Mouse (Mus musculus): Measurements from ENCODE around the gene H2al1e.

H2al1e gene

GRCm38 (mm10) chrX:11311634-11312033 is at the start of gene H2al1e:
Gene H2al1e (plus strand): TSS chrX:11311934.
- WGBS: no CpG with 5 or more reads among the region's 3 CpGs

DNA sequence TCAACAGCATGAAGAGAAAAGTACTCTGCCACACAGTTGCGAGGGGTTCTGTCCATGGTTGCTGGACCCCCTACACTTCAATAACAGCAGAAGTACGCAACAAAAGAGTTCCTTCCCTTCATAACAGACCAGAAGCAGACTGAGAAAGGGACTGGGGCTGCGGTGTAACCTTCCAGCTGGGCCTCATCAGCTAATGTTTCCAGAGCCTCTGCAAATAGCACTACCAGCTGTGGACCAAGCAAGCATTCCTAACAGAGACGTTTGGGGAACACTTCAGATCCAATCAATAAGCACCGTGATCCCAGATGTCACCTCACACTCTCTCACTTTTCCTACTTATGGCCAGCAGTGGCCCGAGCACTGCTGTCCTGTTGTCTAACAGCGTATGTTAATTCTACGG is 46.8 kb upstream of the H2al1e start:
- WGBS: 90% methylated on average over 8 of the region's 8 CpGs

DNA sequence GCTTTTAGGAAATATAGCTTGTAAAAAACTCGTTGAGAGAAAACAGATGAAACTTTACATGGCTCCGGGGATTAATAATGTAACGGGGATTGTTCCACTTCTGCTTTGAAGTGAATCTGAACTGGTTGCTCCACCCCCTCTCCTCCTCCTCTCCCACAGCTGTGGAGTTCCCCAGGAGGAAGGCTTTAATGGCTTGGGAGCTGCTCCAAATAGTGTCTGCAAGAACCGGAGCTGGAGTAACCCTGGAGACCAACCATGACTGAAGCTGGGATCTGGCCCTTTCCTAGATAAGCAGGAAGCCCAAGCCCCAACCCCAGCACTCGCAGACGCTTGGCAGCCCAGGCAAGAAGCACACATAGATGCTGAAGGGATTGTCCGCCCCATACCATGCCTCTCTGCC is 43.9 kb upstream of the H2al1e start:
- 43% methylated on average over 7 of the region's 7 CpGs for WGBS

DNA sequence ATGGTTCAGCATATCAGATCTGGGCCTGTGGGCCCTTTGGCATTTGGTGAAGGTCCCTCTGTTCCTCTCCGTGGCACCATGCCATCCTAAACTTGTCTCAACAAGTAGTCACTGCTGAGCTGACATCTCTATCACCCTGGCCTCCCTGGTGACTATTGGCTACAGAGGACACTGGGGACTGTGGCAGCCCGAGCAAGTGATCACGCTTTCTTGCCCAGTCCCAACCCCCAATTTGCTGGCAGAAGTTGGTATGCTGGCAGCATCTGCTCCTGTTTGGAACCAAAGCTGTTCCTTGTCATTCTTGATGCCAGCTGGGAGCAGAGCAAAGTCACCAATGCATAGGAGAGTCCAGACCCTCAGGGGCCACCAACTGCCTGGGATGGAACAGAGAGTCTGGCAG is 42.7 kb upstream of the H2al1e start:
- WGBS: 72% methylated on average over 3 of the region's 3 CpGs

DNA sequence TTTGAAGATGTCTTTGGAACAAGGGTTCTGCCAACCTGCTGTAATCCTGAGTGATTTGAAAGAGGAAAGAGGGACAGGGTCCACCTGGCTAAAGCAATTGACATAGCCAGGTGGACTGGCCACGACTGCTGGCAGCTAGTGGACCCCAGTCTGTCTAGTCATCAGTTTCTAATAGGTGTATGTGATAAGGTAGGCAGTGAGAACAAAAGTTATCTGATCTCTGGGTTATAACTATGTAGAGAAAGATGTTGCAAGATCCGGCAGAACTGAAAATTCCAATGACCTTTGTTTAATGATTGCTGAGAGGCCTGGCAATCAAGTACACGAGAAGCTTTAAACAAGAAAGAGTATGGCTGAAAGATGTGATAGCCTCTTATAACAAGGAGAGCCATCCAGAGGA is 38.5 kb upstream of the H2al1e start:
- WGBS: 95% methylated on average over 3 of the region's 3 CpGs

DNA sequence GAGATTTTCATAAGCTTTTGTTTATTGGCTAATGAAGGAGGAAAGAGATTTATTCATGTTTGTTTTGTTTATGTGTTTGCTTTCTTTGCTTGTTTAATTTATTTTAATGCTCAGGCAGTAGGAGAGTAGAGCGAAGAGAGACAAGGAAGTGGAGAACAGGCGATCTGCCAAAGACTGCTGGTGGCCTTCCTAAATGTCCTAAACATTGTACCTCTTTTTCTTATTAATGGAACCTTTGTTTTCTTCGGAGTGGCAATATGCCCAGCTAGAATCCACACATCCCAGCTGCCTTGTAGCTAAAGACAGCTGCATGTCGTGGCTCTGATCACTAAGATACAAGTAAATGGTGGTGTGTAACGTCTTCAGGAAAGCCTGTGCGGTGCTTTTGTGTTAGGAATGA is 34.7 kb upstream of the H2al1e start:
- 49% methylated on average over 6 of the region's 6 CpGs for WGBS

- WGBS: 58% methylated on average over 2 of the region's 2 CpGs
These were observed 31.0 kb upstream of the H2al1e start for GRCm38 (mm10) chrX:11280741-11281140.

- 68% methylated on average over 14 of the region's 14 CpGs for WGBS
These were observed 23.3 kb upstream of the H2al1e start for GRCm38 (mm10) chrX:11288306-11288882.

DNA sequence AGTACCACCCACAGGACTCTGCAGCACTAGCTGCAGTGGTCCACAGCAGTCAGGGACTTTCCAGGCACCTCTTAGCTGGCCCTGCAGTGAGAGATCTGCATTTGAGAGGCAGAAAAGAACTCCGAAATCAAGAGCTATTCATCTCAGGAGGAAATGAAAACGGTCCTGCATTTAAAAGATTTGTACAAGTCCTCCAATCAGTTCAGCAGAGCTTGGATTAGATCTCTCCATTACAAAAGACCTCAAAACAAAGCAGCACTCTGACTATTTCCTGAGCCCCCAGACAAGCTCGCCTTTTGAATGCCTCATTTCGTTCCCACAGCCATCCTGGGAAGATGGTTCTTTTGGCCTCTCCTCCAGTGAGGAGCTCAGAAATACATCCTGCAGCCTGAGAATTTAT is 22.5 kb upstream of the H2al1e start:
- WGBS: 59% methylated on average over 4 of the region's 4 CpGs

DNA sequence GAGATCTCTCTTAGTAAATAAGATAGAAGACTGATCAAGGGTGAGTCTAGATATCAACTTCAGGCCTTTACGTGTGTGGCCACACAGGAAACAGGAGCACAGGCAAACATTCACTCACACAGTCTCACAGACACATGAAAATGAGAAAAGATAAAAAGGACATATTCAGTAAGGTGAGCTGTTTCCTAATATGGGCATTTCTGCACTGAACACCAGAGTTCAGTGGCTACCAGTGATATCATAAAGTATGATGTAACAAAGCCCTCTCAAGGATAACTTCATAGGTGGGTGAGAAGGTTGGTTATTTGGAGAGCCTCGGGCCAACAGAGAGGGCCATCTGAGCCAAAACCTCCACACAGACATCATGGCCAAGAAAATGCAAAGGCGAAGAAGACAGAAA is 12.8 kb upstream of the H2al1e start, which contains the start of gene H2al1a:
TSS of gene H2al1a (plus strand) at position 301 of the 400 bp plus-strand sequence.
- WGBS: no CpG with 5 or more reads among the region's 3 CpGs

DNA sequence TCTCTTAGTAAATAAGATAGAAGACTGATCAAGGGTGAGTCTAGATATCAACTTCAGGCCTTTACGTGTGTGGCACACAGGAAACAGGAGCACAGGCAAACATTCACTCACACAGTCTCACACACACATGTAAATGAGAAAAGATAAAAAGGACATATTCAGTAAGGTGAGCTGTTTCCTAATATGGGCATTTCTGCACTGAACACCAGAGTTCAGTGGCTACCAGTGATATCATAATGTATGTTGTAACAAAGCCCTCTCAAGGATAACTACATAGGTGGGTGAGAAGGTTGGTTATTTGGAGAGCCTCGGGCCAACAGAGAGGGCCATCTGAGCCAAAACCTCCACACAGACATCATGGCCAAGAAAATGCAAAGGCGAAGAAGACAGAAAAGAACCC is 9.6 kb upstream of the H2al1e start, which contains the start of gene H2al1b:
TSS of gene H2al1b (plus strand) at position 301 of the 400 bp plus-strand sequence.
- 88% methylated on average over 1 of the region's 3 CpGs for WGBS

GRCm38 (mm10) chrX:11305355-11305754 is 6.4 kb upstream of the H2al1e start, which contains the start of gene H2al1c:
Gene H2al1c (plus strand): TSS chrX:11305655.
- WGBS: 86% methylated on average over 1 of the region's 6 CpGs

- WGBS: no CpG with 5 or more reads among the region's 6 CpGs
These were observed 3.2 kb upstream of the H2al1e start, which contains the start of gene H2al1d for GRCm38 (mm10) chrX:11308524-11308923. Gene H2al1d (plus strand): TSS chrX:11308824.

- WGBS: no CpG with 5 or more reads among the region's 6 CpGs
These were observed 3.1 kb downstream of the H2al1e start, which contains the start of gene H2al1f for GRCm38 (mm10) chrX:11314858-11315257. Gene H2al1f (plus strand): TSS chrX:11315158.

- WGBS: no CpG with 5 or more reads among the region's 3 CpGs
These were observed 6.2 kb downstream of the H2al1e start, which contains the start of gene H2al1g for GRCm38 (mm10) chrX:11317956-11318355. Gene H2al1g (plus strand): TSS chrX:11318256.

DNA sequence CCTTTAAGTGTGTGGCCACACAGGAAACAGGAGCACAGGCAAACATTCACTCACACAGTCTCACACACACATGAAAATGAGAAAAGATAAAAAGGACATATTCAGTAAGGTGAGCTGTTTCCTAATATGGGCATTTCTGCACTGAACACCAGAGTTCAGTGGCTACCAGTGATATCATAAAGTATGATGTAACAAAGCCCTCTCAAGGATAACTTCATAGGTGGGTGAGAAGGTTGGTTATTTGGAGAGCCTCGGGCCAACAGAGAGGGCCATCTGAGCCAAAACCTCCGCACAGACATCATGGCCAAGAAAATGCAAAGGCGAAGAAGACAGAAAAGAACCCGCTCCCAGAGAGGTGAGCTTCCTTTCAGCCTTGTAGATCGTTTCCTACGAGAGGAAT is 9.5 kb downstream of the H2al1e start, which contains the start of gene H2al1h:
TSS of gene H2al1h (plus strand) at position 301 of the 400 bp plus-strand sequence.
- no CpG with 5 or more reads among the region's 6 CpGs for WGBS

- WGBS: 92% methylated on average over 2 of the region's 5 CpGs
These were observed 12.6 kb downstream of the H2al1e start, which contains the start of gene H2al1i for GRCm38 (mm10) chrX:11324359-11324758. Gene H2al1i (plus strand): TSS chrX:11324659.

- WGBS: 96% methylated on average over 2 of the region's 2 CpGs
These were observed 15.8 kb downstream of the H2al1e start, which contains the start of gene H2al1j for GRCm38 (mm10) chrX:11327522-11327921. Gene H2al1j (plus strand): TSS chrX:11327822.

GRCm38 (mm10) chrX:11345762-11346161 is 34.0 kb downstream of the H2al1e start:
- 68% methylated on average over 9 of the region's 9 CpGs for WGBS

- WGBS: 83% methylated on average over 3 of the region's 3 CpGs
These were observed 35.0 kb downstream of the H2al1e start for GRCm38 (mm10) chrX:11346756-11347155.

- WGBS: 86% methylated on average over 6 of the region's 6 CpGs
These were observed 49.1 kb downstream of the H2al1e start for GRCm38 (mm10) chrX:11360823-11361222.

DNA sequence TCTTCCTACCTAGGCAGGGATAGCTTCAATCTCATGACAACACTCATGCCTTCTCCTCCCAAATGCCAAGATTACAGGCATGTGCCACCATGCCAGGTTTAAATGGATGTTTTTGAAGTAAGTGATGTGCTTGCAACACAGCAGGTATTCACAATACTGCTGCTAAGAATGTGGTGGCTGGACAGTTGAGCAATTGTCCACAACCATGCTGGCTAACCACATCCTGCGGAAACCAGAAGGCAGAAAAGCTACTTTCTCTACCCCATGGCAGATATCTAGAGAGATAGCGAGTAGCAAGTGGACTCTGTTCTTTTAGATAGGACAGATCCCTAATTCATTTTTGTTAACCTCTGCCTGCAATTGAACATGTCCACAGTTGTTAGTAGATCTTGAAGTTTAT is 49.5 kb downstream of the H2al1e start:
- WGBS: 91% methylated on average over 2 of the region's 2 CpGs

Measured in cerebral cortex, adult 2 months (tissue).